Mouse (Mus musculus): ENCODE data around the gene Lrrc2.

DNA sequence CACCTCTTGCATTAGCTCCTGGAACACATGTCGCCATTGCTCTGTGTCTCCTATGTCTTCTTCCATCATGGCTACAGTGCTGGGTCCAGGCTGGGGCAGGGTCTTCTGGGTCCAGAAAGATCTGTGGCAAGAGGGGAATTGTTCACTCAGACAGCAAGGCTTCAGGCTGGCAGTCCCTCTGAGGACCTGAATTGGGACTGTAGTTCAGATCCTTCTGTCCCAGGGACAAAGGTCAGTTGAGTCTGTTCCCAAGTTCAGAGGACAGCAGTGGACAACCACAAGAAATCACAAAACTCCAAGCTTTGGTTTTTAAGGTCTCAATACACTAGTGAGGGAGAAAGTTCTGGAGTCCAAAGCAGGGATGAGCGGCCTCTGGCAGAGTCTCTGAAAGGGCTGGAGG lies 38.2 kb downstream of the Lrrc2 start:
- TF ChIP-seq FLI1 (IDR thresholded peaks at IDR 0.05; ENCODE audit: low read length) (no peak), GATA1 (IDR thresholded peaks at IDR 0.05; ENCODE audit: borderline replicate concordance, low read length) (no peak)

Measured in megakaryocyte, embryonic 14.5 days (primary cell).